Mouse (Mus musculus): ENCODE data around the gene Lgals2. TPM values are rescaled to one million over a fixed set of nuclear protein-coding genes. Genes with fewer than 3 reads are reported as not detected.
A peak's percentile ranks its signal among the peaks of the same experiment; 100 is the strongest.
"Not testable (repeated sequence)": the region's sequence is repeated elsewhere in the genome, so short reads cannot be mapped to it uniquely, and the experiment has no call there.

The Lgals2 gene
- total RNA-seq, 4 experiments from 2014 or later, result not detected

GRCm38 (mm10) chr15:78873803-78874435, 18.6 kb upstream of the Lgals2 start:
- DNase-seq, result no peak

DNA sequence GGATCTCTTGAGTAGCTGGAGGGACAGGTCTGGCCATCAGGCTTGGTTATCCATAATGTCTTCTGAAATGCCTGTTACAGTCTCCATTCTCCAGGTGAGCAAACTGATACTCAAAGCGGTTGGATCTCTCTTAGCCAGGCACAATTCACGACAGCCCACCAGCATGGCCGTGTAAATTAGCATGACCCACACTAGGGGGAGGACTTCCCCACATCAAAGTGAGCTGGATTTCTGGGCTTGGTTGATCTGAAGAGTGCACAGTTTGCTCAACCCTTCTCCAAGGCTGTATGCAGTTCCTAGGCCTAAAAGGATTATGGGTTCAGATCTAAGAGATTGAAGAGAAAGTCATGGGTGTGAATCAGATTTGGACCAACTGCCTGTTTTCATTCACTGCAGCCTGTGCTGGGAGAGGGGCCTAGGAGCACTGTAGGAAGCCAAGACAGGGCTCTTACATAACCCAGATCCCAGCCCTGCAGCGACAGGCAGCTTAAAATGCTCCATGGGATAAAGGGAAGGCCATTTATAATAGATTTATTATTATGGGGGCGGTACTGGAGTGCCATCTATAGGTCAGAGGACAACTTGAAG, 16.8 kb upstream of the Lgals2 start:
- no peak for DNase-seq

DNA sequence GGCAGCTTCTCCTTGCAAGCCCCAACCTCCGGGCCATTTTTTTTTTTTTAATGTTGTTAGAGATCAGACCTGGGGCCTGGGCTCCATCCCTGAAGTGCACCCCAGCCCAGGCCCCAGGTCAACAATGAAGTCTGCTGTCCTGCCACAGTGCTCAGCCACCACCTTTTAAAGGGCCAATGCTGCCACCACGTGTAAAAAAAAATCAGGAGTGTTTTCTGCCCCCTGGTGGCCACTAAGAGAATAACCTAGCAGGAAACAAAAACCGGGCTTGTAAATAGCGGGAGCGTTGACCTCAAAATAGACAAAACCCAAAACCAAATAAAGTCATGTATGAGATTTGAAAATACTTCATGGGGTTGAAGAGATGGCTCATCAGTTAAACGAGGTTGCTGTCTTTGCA, 14.4 kb upstream of the Lgals2 start:
- no peak for DNase-seq

GRCm38 (mm10) chr15:78868826-78869233, 13.5 kb upstream of the Lgals2 start:
- DNase-seq, result no peak

DNA sequence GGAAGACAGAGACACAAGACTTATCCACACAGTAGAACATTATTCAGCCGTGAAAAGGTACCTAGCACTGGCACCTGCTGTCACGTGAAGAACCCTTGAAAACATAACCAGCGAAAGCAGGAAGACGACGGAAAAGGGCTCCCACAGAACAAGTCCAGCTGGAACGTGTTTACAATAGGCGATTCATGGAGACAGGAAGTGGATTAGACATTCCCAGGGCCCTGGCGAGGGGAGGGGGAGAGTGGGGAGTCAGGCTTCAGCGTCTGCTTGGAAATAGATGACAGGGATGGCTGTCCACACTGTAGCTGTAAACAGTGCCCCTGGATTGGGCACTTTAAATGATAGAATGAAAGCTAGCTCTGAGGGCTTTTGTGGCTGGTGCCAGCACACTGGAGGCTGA, 13.1 kb upstream of the Lgals2 start:
- no peak for DNase-seq

- no peak for DNase-seq
These were observed 8.5 kb upstream of the Lgals2 start for GRCm38 (mm10) chr15:78863852-78864253.

- no peak for DNase-seq
These were observed 7.8 kb upstream of the Lgals2 start for GRCm38 (mm10) chr15:78863154-78863553.

- no peak for DNase-seq
These were observed 7.0 kb upstream of the Lgals2 start for GRCm38 (mm10) chr15:78862280-78862679.

DNA sequence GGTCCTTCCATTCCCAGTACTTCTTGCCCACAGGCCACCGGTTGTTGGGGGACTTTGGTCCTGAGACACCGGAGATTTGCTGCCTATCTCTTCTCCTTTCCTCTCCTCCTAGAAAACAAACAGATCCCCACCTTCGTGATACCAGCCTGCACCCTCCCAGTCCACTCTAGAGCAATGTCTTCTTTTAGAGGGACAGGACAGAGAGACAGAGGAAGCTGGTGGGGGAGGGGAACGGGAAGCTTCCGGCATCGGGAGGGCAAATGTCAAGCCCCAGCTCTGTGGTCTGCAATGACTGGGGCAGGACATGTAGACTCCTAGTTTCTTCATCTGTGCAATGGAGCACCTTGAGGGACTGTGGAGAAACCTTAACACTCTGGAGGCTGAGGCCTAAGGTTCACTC, 4.4 kb upstream of the Lgals2 start:
- DNase-seq, result no peak

- no peak for DNase-seq
These were observed 4.0 kb upstream of the Lgals2 start for GRCm38 (mm10) chr15:78859311-78859710.

GRCm38 (mm10) chr15:78857009-78857408, 1.7 kb upstream of the Lgals2 start:
- DNase-seq, result no peak

- DNase-seq, result peak; percentile 86
These were observed 3.7 kb downstream of the Lgals2 start for GRCm38 (mm10) chr15:78851505-78852153.

DNA sequence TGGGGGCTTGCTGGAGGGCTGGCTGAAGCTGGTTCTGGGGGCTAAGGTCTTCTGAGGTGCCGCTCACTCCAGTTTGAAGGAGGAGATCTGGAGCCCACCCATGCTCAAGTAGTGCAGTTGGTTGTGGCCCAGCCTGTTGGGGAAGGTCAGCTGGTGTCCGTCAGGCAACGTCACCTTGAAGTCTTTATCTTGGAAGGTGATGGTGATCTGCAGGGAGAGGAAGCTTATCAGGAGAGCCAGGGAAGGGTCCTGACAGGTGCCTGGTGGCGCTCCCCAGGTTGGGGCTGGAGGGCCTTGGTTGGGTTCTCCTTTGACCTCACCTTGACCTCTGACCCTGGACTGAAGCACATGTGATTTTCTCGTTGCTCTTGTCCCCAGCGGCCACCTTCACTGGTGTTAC, 4.4 kb downstream of the Lgals2 start:
- DNase-seq, result no peak

- DNase-seq, result no peak
These were observed 5.1 kb downstream of the Lgals2 start for GRCm38 (mm10) chr15:78850059-78850824.

DNA sequence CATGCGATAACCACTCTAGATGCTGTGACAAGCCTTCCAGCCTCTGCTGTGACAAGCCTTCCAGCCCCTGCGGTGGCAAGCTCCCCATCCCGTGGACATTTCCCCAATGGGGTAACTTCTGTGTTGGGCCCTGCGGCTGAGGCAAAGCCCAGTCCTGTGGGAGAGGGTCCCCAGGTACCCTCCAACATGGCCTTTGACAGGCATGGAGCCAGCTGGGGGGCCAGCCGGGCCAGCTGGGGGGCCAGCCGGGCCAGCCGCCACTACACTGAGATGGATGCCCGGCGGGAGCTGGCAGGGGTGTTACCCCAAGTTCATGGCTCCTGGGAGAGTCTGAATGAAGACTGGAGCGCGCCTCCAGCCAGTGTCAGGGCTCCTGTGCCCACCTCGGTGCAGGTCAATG, 5.8 kb downstream of the Lgals2 start:
- no peak for DNase-seq

- peak; percentile 74 for DNase-seq
These were observed 6.9 kb downstream of the Lgals2 start for GRCm38 (mm10) chr15:78848467-78848866.

DNA sequence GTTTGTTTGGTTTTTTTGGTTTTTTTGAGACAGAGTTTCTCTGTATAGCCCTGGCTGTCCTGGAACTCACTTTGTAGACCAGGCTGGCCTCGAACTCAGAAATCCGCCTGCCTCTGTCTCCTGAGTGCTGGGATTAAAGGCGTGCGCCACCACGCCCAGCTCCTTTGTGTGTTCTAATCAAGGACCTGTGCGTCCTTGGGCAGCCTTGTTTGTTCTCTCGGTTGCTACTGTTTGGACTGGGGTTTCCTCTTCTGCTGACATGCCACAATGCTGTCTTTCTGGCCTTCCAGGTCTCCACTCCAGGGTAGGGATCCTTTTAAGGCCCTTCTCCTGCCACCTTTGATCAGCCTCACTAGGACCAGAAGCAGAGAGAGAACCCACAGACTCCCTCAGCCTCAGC, 8.5 kb downstream of the Lgals2 start:
- DNase-seq, result not testable (repeated sequence)

DNA sequence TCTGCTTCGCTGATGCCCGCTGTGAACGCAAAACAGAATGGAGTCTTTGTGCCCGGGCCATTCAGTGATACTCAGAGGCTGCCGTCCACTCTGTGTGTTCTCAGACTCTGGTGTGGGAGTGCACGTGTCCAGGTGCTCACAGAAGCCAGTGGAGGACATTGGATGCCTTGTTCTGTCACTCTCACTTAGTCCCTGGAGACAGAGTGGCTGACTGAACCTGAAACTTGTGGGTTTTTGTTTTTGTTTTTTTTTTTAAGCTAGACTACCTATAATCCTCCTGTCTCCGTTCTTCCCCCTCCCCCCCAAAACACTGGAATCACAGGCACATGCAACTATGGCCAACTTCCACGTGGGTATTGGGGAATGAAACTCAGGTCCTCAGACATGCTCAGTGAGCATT, 9.0 kb downstream of the Lgals2 start:
- DNase-seq, result no peak

DNA sequence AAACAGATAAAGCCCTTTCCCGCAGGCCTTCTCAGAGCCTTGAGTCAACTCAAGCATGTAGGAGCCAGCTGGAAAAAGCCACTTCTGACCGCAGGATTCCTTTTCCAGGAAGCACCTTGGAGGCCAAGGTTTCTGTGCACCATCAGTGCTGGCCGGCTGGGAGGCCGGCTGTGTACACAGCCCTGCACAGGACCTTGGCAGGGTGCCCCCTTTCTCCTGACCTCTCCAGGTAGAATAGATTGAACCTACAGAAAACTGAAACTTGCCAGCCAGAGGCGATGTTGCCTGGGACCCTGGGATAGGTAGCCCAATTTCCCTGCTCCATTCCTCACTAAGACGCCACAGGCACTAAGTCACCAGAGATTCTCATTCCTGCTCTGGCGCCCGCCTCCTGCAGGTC, 9.5 kb downstream of the Lgals2 start:
- no peak for DNase-seq

GRCm38 (mm10) chr15:78845321-78845720, 10.0 kb downstream of the Lgals2 start:
- no peak for DNase-seq

- DNase-seq, result peak; percentile 89
These were observed 10.5 kb downstream of the Lgals2 start for GRCm38 (mm10) chr15:78844791-78845190.

GRCm38 (mm10) chr15:78843581-78844469, 11.5 kb downstream of the Lgals2 start:
- DNase-seq, result no peak
